Mouse (Mus musculus): ENCODE measurements around the gene Shc2.

Shc2 gene

DNA sequence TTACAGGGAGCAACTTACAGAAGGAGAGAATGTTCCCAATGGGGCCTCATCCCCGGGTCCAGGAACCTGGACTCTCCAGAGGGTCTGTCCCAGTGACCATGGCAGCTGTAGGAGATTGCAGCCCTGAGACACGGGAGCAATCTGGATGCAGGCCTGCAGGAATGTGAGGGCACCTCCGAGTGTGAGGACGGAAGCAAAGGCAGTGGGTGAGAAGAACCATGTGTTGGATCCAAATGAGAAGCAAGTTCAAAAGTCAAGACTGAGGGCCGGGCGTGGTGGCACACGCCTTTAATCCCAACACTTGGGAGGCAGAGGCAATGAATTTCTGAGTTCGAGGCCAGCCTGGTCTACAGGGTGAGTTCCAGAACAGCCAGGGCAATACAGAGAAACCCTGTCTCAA is 56.2 kb downstream of the Shc2 start:
- peak in 1 of 2 experiments; percentile 17 for DNase-seq (ENCODE audit: low spot score in 2 of 2)

DNA sequence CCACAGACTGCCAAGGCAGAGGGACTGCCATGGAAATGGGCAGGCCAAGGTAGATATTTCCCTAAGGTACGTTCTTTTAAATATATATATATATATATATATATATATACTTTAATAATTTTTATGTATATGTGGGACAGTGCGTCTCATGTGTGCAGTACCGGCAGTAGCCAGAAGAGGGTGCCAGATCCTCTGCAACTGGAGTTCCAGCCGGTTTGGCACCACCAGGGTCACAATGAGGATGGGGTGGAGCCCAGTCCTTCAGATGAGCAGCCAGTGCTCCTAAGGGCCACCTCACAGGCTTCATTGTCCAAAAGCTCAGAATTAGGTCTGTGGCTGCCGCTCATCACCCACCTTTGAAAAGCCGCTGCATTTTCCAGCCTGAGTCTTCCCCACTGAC is 56.9 kb downstream of the Shc2 start:
- peak; percentile 59 to 72 for DNase-seq (ENCODE audit: low spot score in 2 of 2)

DNA sequence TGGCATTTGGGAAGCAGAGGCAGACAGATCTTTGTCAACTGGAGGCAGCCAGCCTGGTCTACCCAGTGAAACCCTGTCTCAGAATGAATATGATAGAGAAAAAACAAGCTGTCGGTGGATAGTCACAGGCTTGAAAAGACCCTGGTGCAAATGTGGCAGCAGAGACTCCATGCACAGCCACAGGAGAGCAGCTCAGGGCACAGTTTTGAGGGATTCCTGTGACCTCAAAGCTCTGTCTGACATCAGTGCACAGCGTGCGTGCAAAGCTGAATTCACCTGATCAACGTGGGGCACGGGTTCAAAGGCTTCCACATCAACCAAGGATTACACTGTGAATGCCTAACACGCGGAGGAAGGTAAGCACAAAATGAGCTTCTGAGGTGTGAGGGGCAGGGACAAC is 57.4 kb downstream of the Shc2 start:
- peak in 1 of 2 experiments; percentile 12 for DNase-seq (ENCODE audit: low spot score in 2 of 2)

DNA sequence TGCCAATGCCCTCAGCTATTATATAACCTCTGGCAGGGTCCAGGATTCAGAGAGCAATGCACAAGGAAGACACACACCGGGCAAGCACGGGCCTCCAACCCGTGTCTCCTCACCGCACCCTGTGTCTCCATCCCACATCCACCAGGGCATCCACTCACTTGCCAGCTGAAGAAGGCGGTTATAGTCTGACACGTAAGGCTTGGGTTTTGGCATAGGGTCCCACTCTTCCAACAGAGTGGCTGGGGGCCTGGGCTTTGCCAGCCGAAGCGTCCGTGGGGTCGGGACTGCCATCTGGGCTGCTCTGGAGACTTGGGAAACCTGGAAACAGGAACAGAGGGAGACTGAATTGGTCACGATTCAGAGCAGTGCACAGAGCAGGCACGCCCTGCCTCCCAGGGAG is 57.9 kb downstream of the Shc2 start:
- peak in 1 of 2 experiments; percentile 19 for DNase-seq (ENCODE audit: low spot score in 2 of 2)

DNA sequence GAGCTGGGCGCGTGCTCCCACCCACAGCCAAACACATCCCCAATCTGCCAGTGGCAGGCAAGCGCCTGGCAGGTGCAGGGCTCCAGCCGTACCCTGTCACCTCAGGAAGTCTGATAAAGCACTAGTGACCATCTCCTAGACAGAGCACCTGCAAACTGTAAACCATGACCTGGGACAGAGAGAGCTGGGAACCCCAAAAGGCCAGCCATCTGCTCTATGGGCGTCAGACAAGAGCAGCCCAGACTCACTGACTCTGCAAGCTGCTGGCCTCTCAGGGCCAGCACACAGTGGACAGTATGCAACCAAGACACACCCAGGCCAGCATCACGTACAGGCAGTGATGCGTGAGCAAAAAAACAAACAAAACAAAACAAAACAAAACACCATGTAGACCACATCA is 58.8 kb downstream of the Shc2 start:
- DNase-seq (ENCODE audit: low spot score in 2 of 2), result peak in 1 of 2 experiments; percentile 13

DNA sequence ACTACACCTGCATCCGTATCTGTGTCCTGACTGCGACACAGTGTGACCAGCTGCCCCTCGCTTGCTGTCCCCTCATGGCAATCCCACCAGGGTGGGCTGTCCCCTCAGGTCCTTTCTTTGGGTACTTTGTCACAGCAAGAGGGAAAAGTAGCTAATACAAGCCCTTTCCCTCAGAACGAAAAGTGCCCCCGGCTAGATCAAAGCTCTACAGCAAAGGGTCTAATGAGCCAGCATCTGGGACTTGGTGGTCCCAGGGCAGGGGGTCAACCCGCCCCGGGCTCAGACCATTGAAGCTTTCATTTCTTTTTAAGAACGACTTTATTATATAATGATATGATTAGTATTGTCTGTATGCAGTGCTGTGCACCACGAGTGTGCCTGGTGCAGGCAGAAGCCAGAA is 59.4 kb downstream of the Shc2 start:
- DNase-seq (ENCODE audit: low spot score in 2 of 2), result peak in 1 of 2 experiments; percentile 12

DNA sequence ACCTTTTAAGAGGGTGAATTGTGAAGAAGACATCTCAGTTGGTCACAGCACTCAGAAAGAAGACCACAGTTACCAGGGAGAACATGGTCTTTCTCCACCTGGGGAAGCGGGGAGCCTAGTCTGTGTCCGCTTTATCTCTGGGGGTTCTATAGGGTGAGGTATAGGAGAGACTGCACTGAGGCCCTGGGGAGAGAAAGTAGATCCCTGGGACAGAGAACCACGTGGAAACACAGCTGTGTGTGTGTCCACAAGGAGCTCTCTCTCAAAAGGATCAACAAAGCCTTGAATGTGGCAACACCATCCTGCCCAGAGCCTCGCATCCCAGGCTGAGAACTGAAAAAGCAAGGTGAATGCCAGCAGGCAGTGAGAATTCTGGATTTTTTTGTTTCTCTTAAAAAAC is 60.3 kb downstream of the Shc2 start:
- peak in 1 of 2 experiments; percentile 7 for DNase-seq (ENCODE audit: low spot score in 2 of 2)

DNA sequence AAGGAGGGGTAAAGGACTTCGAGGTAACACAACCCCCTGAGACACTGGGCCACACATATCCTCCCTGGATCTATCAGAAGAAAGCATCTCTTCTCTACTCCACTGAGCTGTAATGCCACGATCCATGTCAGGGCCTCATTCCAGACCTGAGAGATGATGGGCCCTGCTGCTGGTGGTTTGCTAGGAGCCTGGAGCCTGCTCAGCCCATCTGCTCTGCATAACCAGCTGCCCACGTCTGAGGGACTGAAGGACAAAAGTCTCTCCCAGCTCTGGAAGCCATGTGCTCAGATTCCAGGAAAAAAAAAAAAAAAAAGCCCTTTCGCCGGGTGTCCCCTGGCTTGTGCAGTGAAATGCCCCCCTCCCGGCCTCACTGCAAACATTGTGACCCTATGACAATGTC is 62.0 kb downstream of the Shc2 start:
- peak; percentile 26 to 36 for DNase-seq (ENCODE audit: low spot score in 2 of 2)

DNA sequence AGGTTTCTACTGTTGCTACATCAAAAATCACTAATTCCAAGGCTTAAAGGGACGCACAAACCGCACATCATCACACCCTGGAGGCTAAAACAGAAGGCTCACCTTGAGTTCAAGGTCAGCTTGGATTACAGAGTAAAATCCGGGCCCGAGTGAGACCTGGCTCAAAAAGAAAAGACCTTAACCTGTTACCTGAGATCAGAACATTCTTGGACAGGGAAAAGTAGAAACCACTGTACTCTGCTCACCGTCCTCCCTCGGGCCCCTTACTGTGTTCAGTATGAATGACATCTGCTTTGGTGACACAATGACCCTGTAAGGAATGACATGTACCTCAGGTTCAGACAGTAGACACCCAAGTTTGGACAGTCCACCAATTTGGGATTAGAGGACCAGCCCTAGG is 62.9 kb downstream of the Shc2 start:
- DNase-seq (ENCODE audit: low spot score in 2 of 2), result peak in 1 of 2 experiments; percentile 13

DNA sequence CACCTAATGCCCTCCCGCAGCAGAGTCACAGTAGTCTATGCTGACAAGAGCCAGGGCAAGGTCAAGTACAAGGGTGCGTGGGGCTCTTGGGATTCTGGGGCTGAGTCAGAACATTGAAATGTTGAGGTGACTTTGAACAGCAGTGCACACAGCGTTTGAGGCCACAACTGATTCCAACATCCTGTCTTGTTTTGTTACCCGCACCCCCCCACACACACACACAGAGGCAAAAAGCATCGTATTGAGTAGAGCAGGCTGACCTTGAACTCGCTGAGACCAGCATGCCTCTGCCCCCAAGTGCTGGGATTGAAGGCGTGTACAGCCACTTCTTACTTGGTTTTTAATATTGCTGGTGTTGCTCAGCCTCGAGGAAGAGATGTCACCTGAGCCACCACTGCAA is 63.4 kb downstream of the Shc2 start:
- DNase-seq (ENCODE audit: low spot score in 2 of 2), result peak; percentile 9 to 15

DNA sequence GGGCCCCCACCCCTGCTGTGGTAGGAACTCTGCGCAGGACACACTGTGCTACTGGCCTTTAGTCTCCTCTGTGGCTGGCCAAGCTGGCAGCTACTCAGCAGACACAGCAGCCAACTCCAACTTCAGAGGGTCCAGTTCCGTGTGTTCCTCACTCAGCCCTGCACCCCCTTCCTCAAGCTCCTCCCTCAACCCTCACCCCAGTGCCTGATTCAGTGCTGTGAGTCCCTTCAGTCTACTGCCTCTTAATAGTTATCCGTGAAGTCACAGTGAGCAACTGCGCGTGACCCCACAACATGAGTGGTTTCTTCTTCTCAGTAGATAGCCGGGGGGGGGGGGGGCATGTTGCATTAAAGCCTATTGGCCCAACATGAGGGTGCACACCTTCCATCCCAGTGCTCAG is 64.1 kb downstream of the Shc2 start:
- peak; percentile 15 to 18 for DNase-seq (ENCODE audit: low spot score in 2 of 2)

DNA sequence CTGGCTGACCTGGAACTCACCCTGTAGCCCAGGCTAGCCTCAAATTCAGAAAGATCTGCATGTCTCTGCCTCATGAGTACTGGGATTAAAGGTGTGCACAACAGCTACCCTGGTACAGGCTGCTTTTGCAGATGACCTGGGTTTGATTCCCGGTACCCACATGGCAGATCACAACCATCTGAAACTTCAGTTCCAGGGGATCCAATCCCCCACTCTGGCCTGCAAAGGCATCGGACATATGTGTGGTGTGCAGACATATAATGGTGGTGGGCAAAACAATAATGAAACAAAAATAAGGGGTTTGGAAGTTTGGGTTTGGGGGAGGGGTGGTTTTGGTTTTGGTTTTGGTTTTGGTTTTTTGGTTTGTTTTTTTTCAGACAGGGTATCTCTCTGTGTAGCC is 66.4 kb downstream of the Shc2 start:
- peak; percentile 4 to 15 for DNase-seq (ENCODE audit: low spot score in 2 of 2)

DNA sequence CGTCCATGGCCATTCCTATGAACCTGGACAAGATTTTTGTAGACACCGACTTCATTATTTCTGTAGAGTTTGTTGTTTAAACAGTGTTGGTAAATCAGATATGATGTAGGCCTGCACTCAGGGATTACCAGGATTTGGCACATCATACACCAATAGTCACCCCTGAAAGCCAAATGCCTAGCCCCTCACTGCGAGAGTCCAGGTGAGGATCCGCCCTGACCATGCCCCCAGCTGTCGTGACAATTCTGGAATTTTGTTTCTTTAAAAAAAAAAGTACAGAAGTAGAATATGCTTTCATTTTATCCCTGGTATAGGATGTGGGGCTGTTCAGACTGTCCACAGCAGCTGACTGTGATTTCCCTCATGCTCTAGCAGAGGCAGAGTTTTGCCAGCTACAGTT is 67.8 kb downstream of the Shc2 start:
- peak; percentile 4 to 10 for DNase-seq (ENCODE audit: low spot score in 2 of 2)

Measured in right cerebral cortex, postnatal 10 days (tissue).